Mouse (Mus musculus) granulocyte monocyte progenitor cell, adult 5-6 weeks (primary cell): Measurements from ENCODE around the gene Cntnap4. TPM values are rescaled to one million over a fixed set of nuclear protein-coding genes. Genes with fewer than 3 reads are reported as not detected.

Experiments used
- ATAC-seq: replicated peaks from 2 replicates; pipeline ENCODE4 v1.8.0; 2016; ENCODE audit warnings: mild to moderate bottlenecking, moderate TSS enrichment, inconsistent platforms; ENCODE audit not compliant: poor library complexity, severe bottlenecking
- total RNA-seq, 2 experiments: library from RNA; stranded (forward) in 1 of 2; stranded (reverse) in 1 of 2; fragments of 200-712, 200-1000 nt in 1 of 2; fragments of >200 nt in 1 of 2; fragmentation: Nextera tagmentation in 1 of 2; gene quantifications; 2 replicates each; pipeline ENCODE4 v1.2.3; 2014 to 2017

Cntnap4 gene
- total RNA-seq, 2 experiments from 2014 or later = not detected

- ATAC-seq = no peak
These were observed 147.1 kb downstream of the Cntnap4 start for GRCm38 (mm10) chr8:112716982-112717381.

GRCm38 (mm10) chr8:112724918-112725317, 155.1 kb downstream of the Cntnap4 start:
- ATAC-seq = no peak

GRCm38 (mm10) chr8:112730583-112731432, 161.0 kb downstream of the Cntnap4 start:
- ATAC-seq = no peak

GRCm38 (mm10) chr8:112735575-112735974, 165.7 kb downstream of the Cntnap4 start:
- no peak for ATAC-seq

GRCm38 (mm10) chr8:112743331-112743730, 173.5 kb downstream of the Cntnap4 start:
- ATAC-seq = no peak

- ATAC-seq = no peak
These were observed 177.5 kb downstream of the Cntnap4 start for GRCm38 (mm10) chr8:112747296-112747695.

GRCm38 (mm10) chr8:112755171-112755570, 185.3 kb downstream of the Cntnap4 start:
- ATAC-seq = no peak

- ATAC-seq = no peak
These were observed 233.2 kb downstream of the Cntnap4 start for GRCm38 (mm10) chr8:112803058-112803457.

- no peak for ATAC-seq
These were observed 239.5 kb downstream of the Cntnap4 start for GRCm38 (mm10) chr8:112809382-112809781.

GRCm38 (mm10) chr8:112841057-112841456, 271.2 kb downstream of the Cntnap4 start:
- ATAC-seq = no peak

GRCm38 (mm10) chr8:112849541-112849940, 279.7 kb downstream of the Cntnap4 start:
- ATAC-seq = peak; percentile 99

- no peak for ATAC-seq
These were observed 336.7 kb downstream of the Cntnap4 start for GRCm38 (mm10) chr8:112906458-112907112.

- no peak for ATAC-seq
These were observed 339.7 kb downstream of the Cntnap4 start for GRCm38 (mm10) chr8:112909527-112909926.

- ATAC-seq = no peak
These were observed 341.6 kb downstream of the Cntnap4 start for GRCm38 (mm10) chr8:112911422-112911821.

GRCm38 (mm10) chr8:112922151-112922550, 352.3 kb downstream of the Cntnap4 start:
- ATAC-seq = no peak

- ATAC-seq = no peak
These were observed 352.9 kb downstream of the Cntnap4 start for GRCm38 (mm10) chr8:112922789-112923188.
